Mouse (Mus musculus): ENCODE measurements at regions not wholly inside any gene's neighbourhood (a gene's known extent, or its start where the extent isn't known, plus 50 kb on each side); places are given as distances from the start of the nearest gene placed in this dataset.

- Histone ChIP-seq H3K4me2 (ENCODE audit: low read depth, low read length) (no peak overlapping the region), H3K9me3 (ENCODE audit: control insufficient read depth, low read length) (peaks cover 13% of the 10 kb centered on the region; the same call in 1 of the 2 replicates), H3K4me1 (ENCODE audit: control insufficient read depth, insufficient read depth, low read length) (0 out of 2 replicates have a peak, but pooled peaks cover 3% of the 10 kb centered on the region), H3K36me3 (ENCODE audit: control insufficient read depth, insufficient read depth, low read length) (no peaks in the 10 kb centered on the region), H3K4me3 (ENCODE audit: low read depth, low read length) (no peak overlapping the region), H3K27me3 (replicated peaks; ENCODE audit: control insufficient read depth, insufficient read depth, low read length) (no peaks in the 10 kb centered on the region), H3K27ac (replicated peaks; ENCODE audit: low read depth, low read length) (0 out of 2 replicates have a peak overlapping the region, but pooled peaks have one; percentile 15), H3K9ac (ENCODE audit: low read depth, low read length) (no peak overlapping the region)
- peak; percentile 28 for DNase-seq (ENCODE audit: low spot score)
- 26% methylated on average over 4 of the region's 4 CpGs for WGBS
- ATAC-seq (ENCODE audit: low read depth) = no peak
Observed at GRCm38 (mm10) chr5:89942244-89942643, 59.1 kb upstream of the Adamts3 start.

GRCm38 (mm10) chr5:89932999-89933398 is 49.9 kb upstream of the Adamts3 start:
- H3K4me3 ChIP-seq (ENCODE audit: low read depth, low read length) = no peak overlapping the region
- 82% methylated on average over 6 of the region's 6 CpGs for whole genome bisulfite sequencing
- no peak for DNase-seq (ENCODE audit: low spot score)
- H3K27me3 ChIP-seq (replicated peaks; ENCODE audit: control insufficient read depth, insufficient read depth, low read length) = no peaks in the 10 kb centered on the region
- ATAC-seq (ENCODE audit: low read depth) = no peak
- no peak overlapping the region for H3K9ac ChIP-seq (ENCODE audit: low read depth, low read length)
- no peaks in the 10 kb centered on the region for H3K4me1 ChIP-seq (ENCODE audit: control insufficient read depth, insufficient read depth, low read length)
- H3K4me2 ChIP-seq (ENCODE audit: low read depth, low read length) = no peak overlapping the region
- H3K36me3 ChIP-seq (ENCODE audit: control insufficient read depth, insufficient read depth, low read length) = no peaks in the 10 kb centered on the region
- H3K9me3 ChIP-seq (ENCODE audit: control insufficient read depth, low read length) = no peaks in the 10 kb centered on the region
- no peak overlapping the region for H3K27ac ChIP-seq (replicated peaks; ENCODE audit: low read depth, low read length)

Measured in embryonic facial prominence, embryonic 14.5 days (tissue).